Mouse (Mus musculus) large intestine, adult 2 months (tissue): ENCODE results near the gene Zbtb4. TPM values are rescaled to one million over a fixed set of nuclear protein-coding genes. Genes with fewer than 3 reads are reported as not detected.

ENCODE experiments used
- DNase-seq: peaks from one replicate; pipeline ENCODE4 v3.0.0-alpha.2; 2012; ENCODE audit warnings: low read depth, low spot score
- WGBS: fragments of 180-500 bp; shearing (Covaris S2); methylation state at CpG from one replicate; pipeline ENCODE4 v1.1.7; 2018; 5-methylcytosine and 5-hydroxymethylcytosine counted together
- polyA plus RNA-seq: library from polyadenylated mRNA; depleted of rRNA; stranded (reverse); fragments of >200 nt; gene quantifications from 2 replicates; pipeline ENCODE4 v1.2.3, GENCODE M21; 2012

Gene Zbtb4
- polyA plus RNA-seq, 1 experiment: 7.5 TPM

DNA sequence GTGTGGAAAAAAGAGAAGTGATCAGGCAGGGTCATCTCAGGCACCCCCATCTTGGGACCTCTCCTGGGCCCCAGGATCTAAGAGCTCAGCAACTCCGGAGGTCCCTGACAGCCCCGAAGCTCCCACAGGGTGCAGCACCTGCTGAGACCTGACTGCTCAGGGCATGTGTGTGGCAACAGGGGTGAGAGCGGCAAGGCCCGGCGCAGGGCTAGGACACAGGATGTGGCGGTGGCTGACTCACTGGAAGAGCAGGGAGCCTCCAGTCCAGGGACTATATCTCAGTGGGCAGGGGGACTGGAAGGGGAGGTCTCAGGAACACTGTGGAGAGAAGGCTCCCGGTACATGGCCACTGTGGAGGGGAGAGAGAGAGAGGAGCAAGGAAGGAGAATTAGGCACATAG lies 32.2 kb downstream of the Zbtb4 start:
- DNase-seq: no peak
- 82% methylated on average over 7 of the region's 7 CpGs for WGBS

- DNase-seq: no peak
- WGBS: 66% methylated on average over 12 of the region's 12 CpGs
Observed at GRCm38 (mm10) chr11:69799394-69800137, 33.9 kb downstream of the Zbtb4 start.

- no peak for DNase-seq
- 44% methylated on average over 11 of the region's 11 CpGs for WGBS
Observed at GRCm38 (mm10) chr11:69800138-69800391, 34.4 kb downstream of the Zbtb4 start.

DNA sequence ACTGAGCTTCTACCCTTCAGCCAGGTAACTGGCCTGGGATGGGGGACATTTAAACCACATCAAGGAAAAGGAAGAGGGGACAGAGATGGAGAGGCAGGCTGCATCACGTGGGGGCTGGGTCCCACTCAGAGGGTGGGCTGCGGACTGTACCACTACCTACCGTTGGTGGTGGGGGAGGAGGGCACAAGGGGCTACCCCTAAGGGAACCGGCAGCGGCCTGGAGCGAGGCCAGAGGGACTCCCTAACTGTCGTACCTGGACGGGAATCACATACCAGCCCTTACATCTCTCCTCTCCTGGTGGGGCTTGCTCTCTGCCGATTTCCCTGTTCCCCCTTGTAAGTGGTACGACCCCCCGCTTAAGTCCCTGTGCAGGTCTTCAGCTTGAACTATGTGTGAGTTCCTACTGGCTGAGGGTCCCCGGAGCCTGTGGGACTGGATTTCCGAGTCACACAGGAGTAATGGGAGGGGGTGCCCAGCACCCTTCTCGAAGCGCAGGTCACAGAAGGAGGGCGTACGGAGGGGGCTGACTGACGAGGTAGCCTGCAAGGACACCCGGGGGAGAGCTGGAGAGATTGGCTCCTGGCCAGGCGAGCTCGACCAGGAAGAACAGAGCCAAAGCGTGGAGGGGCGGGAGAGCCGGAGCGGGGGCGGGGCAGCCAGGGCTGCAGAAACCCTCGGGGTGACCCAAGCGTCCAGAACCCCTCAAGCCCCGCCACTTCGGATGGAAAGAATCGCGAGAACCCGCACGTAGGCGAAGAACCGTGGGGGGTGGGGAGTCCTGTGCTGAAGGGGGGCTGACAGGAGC lies 34.9 kb downstream of the Zbtb4 start:
- WGBS: 6% methylated on average over 36 of the region's 36 CpGs
- DNase-seq: no peak

DNA sequence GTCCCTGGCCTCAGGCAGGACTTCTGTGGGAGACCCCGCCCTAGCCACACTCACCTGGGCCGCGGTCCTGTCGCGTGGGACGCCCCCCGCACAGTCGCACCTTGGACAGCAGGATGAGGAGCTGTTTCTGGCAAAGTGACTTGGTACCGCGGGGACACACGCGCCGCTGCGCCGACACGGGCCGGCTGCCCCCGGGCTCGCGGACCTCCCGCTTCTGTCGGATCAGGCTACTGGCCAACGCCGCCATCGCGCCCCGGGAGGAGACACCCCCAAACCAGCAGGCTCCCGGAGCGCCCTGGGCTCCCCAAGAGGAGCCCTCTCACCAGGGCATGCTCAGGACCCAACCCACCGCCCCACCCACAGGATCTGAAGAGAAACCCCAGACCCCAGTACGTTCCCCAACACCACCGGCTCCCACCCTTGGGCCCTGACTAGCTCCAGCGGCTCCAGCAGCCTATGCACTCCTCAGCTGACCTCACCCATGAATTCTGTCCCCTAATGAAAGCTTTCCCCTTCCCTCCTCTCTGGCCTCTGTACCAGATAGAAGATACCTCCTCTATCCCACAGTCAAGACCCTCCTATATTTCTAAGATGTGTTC lies 35.8 kb downstream of the Zbtb4 start, which contains the start of gene Fgf11:
Gene Fgf11, minus strand, starts transcription at position 479 of the 599 bp plus-strand sequence.
- 3% methylated on average over 33 of the region's 33 CpGs for WGBS
- DNase-seq: no peak

- whole genome bisulfite sequencing: 1% methylated on average over 33 of the region's 33 CpGs
- no peak for DNase-seq
Observed at GRCm38 (mm10) chr11:69802648-69803105, 37.0 kb downstream of the Zbtb4 start.

DNA sequence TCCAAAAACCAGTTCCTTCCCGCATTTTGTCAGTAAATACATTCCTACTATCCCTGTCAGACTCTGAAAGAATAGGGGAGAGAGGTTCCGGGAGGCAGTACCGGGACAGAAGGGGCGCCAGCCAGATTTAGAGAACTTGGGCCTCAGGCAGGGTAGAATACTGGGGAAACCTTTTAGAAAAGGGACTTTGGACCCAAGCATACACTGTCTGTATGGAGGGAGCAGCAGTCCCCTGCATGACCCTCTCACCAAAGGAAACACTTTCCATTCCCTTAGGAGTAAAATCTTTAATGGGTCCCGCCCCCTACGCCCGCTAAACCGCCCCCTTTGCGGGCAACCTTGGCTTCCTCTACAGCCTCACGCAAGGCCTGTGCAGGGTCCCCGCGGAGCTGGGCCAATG lies 37.6 kb downstream of the Zbtb4 start:
- WGBS: 3% methylated on average over 12 of the region's 12 CpGs
- no peak for DNase-seq

DNA sequence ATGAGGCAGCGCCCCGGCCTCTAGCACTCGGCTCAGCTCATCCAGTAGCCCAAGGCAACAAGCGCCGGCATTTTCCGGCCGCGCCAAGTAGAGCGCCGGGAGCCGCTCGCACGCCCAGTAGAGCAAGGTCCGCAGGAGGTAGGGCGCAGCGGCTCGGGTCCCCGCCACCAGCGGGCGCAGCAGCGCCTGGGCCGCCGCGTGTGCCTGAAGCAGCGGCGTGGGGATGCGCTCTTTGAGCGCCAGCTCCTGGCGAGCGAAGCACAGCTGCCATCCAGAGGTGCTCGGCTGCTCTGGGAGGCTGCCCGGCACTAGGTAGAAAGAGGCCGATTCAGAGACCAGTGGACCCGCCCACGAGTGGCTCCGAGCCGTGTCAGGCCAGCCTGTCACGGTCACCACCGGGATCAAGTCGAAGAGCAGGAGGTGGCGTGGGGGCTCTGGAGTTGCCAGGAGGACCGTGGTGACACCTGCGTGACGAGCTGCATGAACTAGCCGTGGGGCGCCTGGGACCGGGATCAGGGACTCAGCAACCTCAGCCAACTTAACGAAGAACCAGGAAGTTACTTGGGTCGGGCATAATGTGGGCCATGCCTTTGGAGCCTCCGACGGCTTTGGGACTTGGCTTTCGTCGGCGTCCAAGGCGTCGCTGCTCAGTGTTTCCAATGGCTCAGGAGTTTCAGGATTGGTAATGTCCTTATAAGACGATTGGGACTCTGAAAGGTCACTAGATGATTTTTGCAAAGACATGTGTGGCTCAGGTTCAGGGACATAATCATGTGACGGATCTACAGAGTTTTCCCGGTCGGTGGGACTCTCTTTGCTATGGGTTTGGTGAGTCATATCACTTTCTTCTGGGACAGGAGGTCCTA lies 38.3 kb downstream of the Zbtb4 start:
- DNase-seq: no peak

GRCm38 (mm10) chr11:69804652-69804940 lies 38.9 kb downstream of the Zbtb4 start:
- 16% methylated on average over 12 of the region's 12 CpGs for WGBS
- no peak for DNase-seq

More for the DNA sequence above, 38.3 kb downstream of the Zbtb4 start:
- WGBS: 1% methylated on average over 60 of the region's 60 CpGs

DNA sequence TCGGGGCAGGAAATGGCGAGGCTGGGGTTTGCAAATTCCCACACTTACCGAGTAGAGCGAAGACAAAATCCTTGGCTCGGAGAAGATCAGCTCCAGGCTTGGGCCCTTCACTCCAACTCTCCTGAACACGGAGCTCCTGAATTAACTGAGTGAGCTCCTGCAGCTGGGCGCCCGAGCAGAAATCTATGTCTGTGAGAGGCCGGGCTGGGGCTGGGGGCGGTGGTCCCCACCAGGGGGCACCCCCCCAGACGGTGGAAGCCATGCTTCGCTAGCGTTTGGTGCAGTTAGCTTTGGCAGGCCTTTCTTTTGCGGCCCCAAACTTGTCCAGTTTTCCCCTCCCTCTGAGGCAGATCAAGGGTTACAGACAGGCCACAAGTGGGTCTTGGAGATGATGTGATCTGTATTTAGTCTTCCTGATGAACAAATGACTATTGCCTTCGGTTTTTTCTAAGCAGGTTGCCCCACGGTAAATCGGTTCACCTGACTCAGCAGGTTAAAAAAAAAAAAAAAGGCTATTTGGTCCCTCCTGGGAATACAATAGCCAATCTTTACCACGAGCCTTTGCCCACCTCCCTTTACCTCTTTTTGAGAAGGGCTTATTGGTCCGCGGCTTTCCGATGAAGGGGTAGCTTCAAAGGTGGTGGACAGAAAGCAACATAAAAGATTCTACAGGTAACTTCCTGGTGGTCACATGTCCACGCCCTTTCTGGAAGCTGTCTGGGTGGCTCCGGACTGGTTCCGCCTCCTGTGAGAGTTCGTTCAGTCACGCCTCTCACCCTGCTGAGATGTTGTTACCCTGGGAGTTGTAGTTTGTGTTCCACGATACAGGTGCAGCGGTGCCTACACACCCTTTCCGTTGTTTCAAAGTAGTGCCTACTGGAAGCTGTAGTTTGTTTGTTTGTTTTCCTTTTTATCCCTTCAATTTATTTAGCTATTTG lies 39.5 kb downstream of the Zbtb4 start, which contains the start of gene Tmem102:
Gene Tmem102, minus strand, starts transcription at position 653 of the 938 bp plus-strand sequence.
- 20% methylated on average over 29 of the region's 29 CpGs for WGBS
- DNase-seq: no peak

- 92% methylated on average over 4 of the region's 4 CpGs for WGBS
- DNase-seq: no peak
Observed at GRCm38 (mm10) chr11:69806378-69806777, 40.7 kb downstream of the Zbtb4 start.

GRCm38 (mm10) chr11:69807641-69808040 lies 41.9 kb downstream of the Zbtb4 start:
- DNase-seq: no peak
- WGBS: 74% methylated on average over 2 of the region's 2 CpGs

- no peak for DNase-seq
Observed at GRCm38 (mm10) chr11:69810280-69810679, 44.6 kb downstream of the Zbtb4 start.

- no peak for DNase-seq
- WGBS: 78% methylated on average over 10 of the region's 10 CpGs
Observed at GRCm38 (mm10) chr11:69815155-69815554, 49.4 kb downstream of the Zbtb4 start, which contains the start of gene Gm39566. Gene Gm39566, minus strand, starts transcription at chr11:69815298.

DNA sequence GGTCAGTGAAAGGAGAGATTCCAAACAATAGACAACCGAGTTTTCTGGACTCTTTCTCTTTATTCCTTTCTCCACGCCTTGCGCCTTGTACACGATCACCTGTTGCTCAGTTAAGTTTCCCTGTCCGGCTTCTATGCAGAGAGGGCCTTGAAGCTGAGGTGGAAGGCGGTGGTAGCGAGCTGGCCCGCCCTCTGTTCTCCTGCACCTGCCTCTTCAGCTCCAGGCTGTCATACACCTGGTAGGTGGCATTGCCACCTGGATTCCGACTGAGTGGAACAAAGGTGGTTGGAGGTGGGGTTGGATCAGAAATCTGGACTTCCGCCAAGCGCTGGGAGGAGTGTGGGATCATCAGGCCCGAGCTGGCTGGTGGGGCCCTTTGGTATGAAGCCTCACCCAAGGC lies 50.8 kb downstream of the Zbtb4 start:
- WGBS: 37% methylated on average over 12 of the region's 12 CpGs
- DNase-seq: no peak

GRCm38 (mm10) chr11:69818365-69818764 lies 52.7 kb downstream of the Zbtb4 start, which contains the start of gene Spem2:
Gene Spem2, minus strand, starts transcription at chr11:69818465.
- WGBS: 76% methylated on average over 2 of the region's 2 CpGs
- no peak for DNase-seq

DNA sequence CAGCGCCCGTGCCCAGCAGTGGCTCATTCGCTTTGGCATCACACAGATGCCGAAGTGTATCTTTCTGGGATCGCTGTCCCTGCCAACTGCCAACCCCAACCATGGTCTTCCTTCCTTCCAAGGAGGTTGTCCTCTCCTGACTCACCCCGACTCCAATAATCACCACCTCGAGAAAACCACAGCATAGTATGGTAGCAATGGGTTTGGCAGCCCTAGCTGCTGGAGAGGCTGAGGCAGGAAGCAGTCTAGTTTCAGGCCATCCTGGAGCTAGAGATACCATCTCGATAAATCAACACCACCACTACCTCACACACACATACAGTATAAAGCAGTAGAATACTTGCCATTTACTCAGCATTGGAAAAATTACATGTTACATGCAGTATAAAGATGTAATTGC lies 53.2 kb downstream of the Zbtb4 start:
- no peak for DNase-seq
- 88% methylated on average over 8 of the region's 8 CpGs for WGBS

- WGBS: 82% methylated on average over 3 of the region's 3 CpGs
Observed at GRCm38 (mm10) chr11:69822080-69822479, 56.4 kb downstream of the Zbtb4 start, which contains the start of gene Spem1. Gene Spem1, minus strand, starts transcription at chr11:69822180.

GRCm38 (mm10) chr11:69823456-69823855 lies 57.7 kb downstream of the Zbtb4 start:
- DNase-seq: no peak
- WGBS: 63% methylated on average over 2 of the region's 2 CpGs

More at GRCm38 (mm10) chr11:69822080-69822479, 56.4 kb downstream of the Zbtb4 start, which contains the start of gene Spem1:
- no peak for DNase-seq
